Mouse (Mus musculus): ENCODE results near the gene Ccdc106. TPM values are rescaled to one million over a fixed set of nuclear protein-coding genes. Genes with fewer than 3 reads are reported as not detected.
"Not testable (repeated sequence)": the region's sequence is repeated elsewhere in the genome, so short reads cannot be mapped to it uniquely, and the experiment has no call there.

The Ccdc106 gene
- polyA plus RNA-seq, 1 experiment from 2014 or later: 0.40 TPM

DNA sequence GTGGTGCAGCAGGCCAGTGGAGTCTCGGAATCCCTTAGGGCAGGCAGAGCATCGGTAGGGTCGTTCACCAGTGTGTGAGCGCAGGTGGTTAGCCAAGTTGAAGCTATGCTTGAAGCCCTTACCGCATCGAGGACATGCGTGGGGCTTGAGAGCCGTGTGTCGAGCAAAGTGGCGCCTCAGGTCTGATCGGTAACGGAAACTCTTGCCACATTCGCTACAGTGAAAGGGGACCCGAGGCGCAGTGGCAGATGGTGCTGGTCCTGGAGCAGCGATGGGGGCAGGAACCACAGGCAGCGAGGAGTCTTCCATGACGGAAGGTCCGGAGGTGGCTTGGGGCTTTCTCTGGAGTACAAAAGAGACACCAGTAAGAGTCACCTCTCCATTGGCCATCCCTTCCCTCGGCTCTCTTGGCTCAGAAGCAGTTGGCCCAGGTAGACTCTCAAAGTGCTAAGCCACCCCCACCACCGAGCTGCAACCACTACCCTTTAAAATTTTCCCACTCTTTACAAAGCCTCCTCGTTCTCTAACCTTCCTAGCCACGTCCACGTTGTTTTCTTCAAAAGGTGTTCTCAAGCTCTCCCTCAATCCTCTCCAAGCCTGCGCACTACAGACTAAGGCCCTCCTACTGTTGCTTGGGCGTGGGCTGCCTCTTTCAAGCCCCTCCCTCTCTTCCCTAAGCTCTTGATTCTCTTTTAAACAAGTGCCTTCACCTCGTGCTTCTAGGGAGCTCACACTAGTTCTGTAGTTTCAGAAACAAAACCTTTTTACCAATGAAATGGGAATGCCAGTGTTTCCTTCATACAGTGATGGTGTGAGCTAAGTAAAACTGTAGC lies 7.5 kb upstream of the Ccdc106 start:
- ATAC-seq (ENCODE audit: low read depth): no peak
- Histone ChIP-seq H3K9me3 (replicated peaks; ENCODE audit: control insufficient read depth, low read length) (no peaks in the 10 kb centered on the region), H3K27ac (ENCODE audit: low read length) (peak overlapping the region; percentile 55; the same call in 1 of the 2 replicates), H3K27me3 (ENCODE audit: control insufficient read depth, insufficient read depth, low read depth, low read length) (no peaks in the 10 kb centered on the region), H3K36me3 (ENCODE audit: control insufficient read depth, insufficient read depth) (peaks cover 58% of the 10 kb centered on the region), H3K4me1 (ENCODE audit: control insufficient read depth, low read depth, low read length) (peaks cover 17% of the 10 kb centered on the region), H3K4me3 (ENCODE audit: low read depth, low read length) (peak overlapping the region; percentile 14; the same call in 1 of the 2 replicates), H3K9ac (ENCODE audit: low read depth, low read length) (no peak overlapping the region), H3K4me2 (ENCODE audit: low read depth, low read length) (peak overlapping the region; percentile 31; the same call in 1 of the 2 replicates)
- 80% methylated on average over 27 of the region's 27 CpGs for WGBS (ENCODE audit: insufficient replicate concordance)

DNA sequence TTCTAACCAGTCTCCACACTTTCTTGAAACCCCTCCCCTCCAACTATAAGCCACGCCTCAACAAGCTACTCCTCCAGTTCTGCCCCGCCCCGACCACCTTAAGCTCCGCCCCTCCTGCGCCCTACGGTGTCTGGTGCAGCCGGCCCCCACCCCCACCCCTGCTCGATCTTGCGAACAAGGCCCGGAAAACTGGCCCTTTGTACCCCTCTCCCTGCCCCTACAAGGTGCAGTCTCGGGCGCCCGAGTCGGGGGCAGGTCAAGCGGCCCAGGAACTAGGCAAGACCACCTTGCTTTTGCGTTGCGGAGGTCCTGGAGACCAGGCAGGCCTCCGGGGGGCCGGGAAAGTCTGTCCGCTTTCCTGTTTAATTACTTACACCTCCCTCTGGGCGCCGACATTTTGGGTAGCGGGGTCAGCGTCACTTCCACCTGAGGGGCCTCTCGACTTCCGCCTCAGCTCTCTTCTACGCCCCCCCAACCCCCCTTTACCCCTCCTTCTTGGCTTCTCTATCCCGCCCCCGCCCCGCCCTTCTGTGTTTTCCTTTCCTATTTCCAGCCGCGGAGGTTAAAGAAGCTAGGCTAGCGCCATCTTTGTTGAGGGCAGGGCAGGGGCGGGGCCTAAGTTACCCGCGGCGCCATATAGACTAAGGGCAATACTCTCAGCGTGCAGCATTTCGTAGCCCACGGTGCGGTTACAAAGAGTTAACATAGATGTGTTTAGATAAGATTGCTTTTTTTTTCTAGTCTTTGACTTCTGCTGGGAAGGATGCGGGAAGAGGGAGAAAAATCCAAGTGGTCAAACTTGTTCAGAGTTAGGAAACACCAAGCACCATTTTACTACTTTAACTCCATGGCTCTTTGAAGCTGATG lies 5.9 kb upstream of the Ccdc106 start, which contains the start of the genes Zfp524 and Fiz1:
Zfp524 (plus strand) TSS at position 165 of the 867 bp plus-strand sequence.
Fiz1 (minus strand) TSS at position 447 of the 867 bp plus-strand sequence.
- under 1% methylated on average over 42 of the region's 42 CpGs for WGBS (ENCODE audit: insufficient replicate concordance)
- H3K9me3 ChIP-seq (replicated peaks; ENCODE audit: control insufficient read depth, low read length): no peaks in the 10 kb centered on the region
- H3K9ac ChIP-seq (ENCODE audit: low read depth, low read length): peak within 1 kb of the TSS; percentile 88
- no peaks in the 10 kb centered on the region for H3K27me3 ChIP-seq (ENCODE audit: control insufficient read depth, insufficient read depth, low read depth, low read length)
- H3K27ac ChIP-seq (ENCODE audit: low read length): peak within 1 kb of the TSS; percentile 98
- peaks cover 43% of the 10 kb centered on the region for H3K36me3 ChIP-seq (ENCODE audit: control insufficient read depth, insufficient read depth)
- peak; percentile 79 for ATAC-seq (ENCODE audit: low read depth)
- H3K4me1 ChIP-seq (ENCODE audit: control insufficient read depth, low read depth, low read length): peaks cover 20% of the 10 kb centered on the region
- peak within 1 kb of the TSS; percentile 81 for H3K4me3 ChIP-seq (ENCODE audit: low read depth, low read length)
- H3K4me2 ChIP-seq (ENCODE audit: low read depth, low read length): peak within 1 kb of the TSS; percentile 90

DNA sequence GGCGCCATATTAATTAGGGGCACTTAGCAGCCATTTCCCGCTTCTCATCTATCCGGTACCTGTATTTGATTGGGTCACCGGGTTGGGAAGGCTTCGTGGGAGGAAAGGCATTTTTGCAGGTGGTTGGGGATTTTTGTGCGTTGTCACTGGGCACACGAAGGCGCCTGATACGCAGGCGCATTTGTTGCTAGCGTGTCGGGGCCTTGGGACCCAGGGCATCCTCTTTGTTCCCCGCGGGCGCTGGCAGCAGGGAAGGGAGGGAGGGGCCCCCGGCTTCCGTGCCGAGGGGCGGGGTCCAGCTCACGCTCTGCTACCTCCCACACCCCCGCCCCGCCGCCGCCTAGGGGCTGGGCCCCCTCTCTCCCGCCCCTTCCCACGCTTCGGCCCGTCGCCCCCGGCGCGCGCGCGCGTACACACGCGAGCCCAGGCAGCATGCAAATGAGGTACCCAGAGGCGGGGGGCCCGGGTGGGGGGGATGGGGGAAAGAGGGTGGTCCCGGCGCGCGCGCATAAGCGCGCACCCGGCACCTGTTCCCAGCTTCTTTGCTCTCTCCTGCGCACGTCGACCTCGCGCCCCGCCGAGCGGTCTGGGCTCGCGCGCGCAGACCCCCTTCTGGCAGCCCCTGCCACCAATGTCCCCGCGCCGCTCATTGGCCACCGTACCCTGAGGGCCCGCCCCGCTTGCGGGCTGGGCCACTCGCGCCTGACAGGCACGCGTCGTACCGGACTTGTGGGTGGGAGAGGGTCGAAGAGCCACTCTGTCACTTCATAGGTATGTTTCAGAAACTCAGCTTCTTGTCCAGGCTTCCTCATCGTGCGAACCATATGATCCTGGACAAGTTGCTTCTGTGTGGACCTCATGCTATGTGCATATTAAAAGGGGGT lies 5.0 kb upstream of the Ccdc106 start, which contains the start of gene Gm44973:
Gm44973 (plus strand) TSS at position 379 of the 884 bp plus-strand sequence.
- ATAC-seq (ENCODE audit: low read depth): peak; percentile 76
- no peaks in the 10 kb centered on the region for H3K27me3 ChIP-seq (ENCODE audit: control insufficient read depth, insufficient read depth, low read depth, low read length)
- under 1% methylated on average over 59 of the region's 76 CpGs for WGBS (ENCODE audit: insufficient replicate concordance)

DNA sequence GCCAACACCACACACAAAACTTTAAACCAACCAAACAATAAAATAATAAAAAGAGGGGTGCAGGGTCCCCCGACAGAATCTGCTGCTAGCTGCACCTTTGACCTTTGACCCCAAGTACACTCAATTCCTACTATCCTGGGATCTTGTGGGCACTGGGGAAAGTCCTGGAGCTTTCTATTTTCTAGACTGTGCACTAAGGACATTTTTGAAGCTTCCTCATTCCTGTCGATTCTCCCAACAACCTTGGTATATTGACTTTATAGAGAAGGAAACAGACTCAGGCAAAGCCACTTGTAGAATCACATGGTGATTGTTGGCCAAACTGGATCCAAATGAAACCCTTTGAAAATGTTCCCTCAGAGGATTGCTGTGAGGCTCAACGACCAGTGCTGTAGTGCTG lies 4.3 kb upstream of the Ccdc106 start:
- Histone ChIP-seq H3K4me2 (ENCODE audit: low read depth, low read length) (peak overlapping the region; percentile 90), H3K9me3 (replicated peaks; ENCODE audit: control insufficient read depth, low read length) (no peaks in the 10 kb centered on the region), H3K9ac (ENCODE audit: low read depth, low read length) (peak overlapping the region; percentile 88), H3K27me3 (ENCODE audit: control insufficient read depth, insufficient read depth, low read depth, low read length) (no peaks in the 10 kb centered on the region), H3K4me1 (ENCODE audit: control insufficient read depth, low read depth, low read length) (peaks cover 29% of the 10 kb centered on the region), H3K27ac (ENCODE audit: low read length) (peak overlapping the region; percentile 98), H3K4me3 (ENCODE audit: low read depth, low read length) (peak overlapping the region; percentile 81), H3K36me3 (ENCODE audit: control insufficient read depth, insufficient read depth) (peaks cover 29% of the 10 kb centered on the region)
- WGBS (ENCODE audit: insufficient replicate concordance): 28% methylated on average over 3 of the region's 3 CpGs
- no peak for ATAC-seq (ENCODE audit: low read depth)

More for the DNA sequence above, 5.0 kb upstream of the Ccdc106 start, which contains the start of gene Gm44973:
- Histone ChIP-seq H3K4me1 (ENCODE audit: control insufficient read depth, low read depth, low read length) (peaks cover 25% of the 10 kb centered on the region), H3K9ac (ENCODE audit: low read depth, low read length) (peak within 1 kb of the TSS; percentile 88), H3K4me2 (ENCODE audit: low read depth, low read length) (peak within 1 kb of the TSS; percentile 90), H3K36me3 (ENCODE audit: control insufficient read depth, insufficient read depth) (peaks cover 36% of the 10 kb centered on the region), H3K4me3 (ENCODE audit: low read depth, low read length) (peak within 1 kb of the TSS; percentile 81), H3K27ac (ENCODE audit: low read length) (peak within 1 kb of the TSS; percentile 98), H3K9me3 (replicated peaks; ENCODE audit: control insufficient read depth, low read length) (no peaks in the 10 kb centered on the region)

DNA sequence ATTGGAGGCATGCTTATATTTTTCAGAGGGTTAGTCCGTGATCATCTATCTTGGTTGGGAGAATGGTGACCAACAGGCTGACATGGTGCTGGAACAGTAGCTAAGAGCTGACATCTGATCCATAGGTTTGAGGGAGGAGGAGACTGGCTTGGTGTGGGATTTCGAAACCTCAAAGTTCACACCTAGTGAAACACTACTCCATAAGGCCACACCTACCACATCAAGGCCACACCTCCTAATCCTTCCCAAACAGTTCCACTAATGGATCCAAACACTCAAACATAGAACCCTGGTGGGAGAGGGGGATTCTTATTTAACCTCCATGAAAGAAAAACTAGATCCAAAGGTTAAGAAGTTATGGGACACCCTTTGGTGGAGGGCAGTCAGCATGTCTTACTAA lies 3.4 kb upstream of the Ccdc106 start:
- no peaks in the 10 kb centered on the region for H3K9me3 ChIP-seq (replicated peaks; ENCODE audit: control insufficient read depth, low read length)
- 94% methylated on average over 2 of the region's 2 CpGs for WGBS (ENCODE audit: insufficient replicate concordance)
- H3K4me3 ChIP-seq (ENCODE audit: low read depth, low read length): no peak overlapping the region
- ATAC-seq (ENCODE audit: low read depth): no peak
- H3K27ac ChIP-seq (ENCODE audit: low read length): no peak overlapping the region
- H3K4me2 ChIP-seq (ENCODE audit: low read depth, low read length): no peak overlapping the region
- peaks cover 21% of the 10 kb centered on the region for H3K36me3 ChIP-seq (ENCODE audit: control insufficient read depth, insufficient read depth)
- H3K9ac ChIP-seq (ENCODE audit: low read depth, low read length): no peak overlapping the region
- no peaks in the 10 kb centered on the region for H3K27me3 ChIP-seq (ENCODE audit: control insufficient read depth, insufficient read depth, low read depth, low read length)
- H3K4me1 ChIP-seq (ENCODE audit: control insufficient read depth, low read depth, low read length): peaks cover 35% of the 10 kb centered on the region

DNA sequence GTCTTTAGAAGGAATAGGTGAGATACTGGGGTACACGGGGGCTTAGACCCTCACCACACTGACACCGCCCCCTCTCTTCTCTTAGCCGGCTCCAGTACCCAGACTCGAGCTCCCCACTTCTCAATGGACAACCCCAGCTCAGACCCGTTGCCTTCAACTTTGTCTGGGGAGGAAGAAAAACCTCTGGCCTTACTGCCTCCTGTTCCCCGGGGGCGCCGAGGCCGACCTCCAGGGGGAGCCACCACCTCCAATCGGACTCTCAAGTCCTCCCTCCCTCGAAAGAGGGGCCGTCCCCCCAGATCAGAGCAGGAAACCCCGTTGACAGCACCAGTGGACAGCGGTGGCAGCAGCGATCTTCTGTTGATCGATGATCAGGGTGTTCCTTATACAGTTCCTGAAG lies 3.0 kb upstream of the Ccdc106 start:
- no peaks in the 10 kb centered on the region for H3K27me3 ChIP-seq (ENCODE audit: control insufficient read depth, insufficient read depth, low read depth, low read length)
- H3K27ac ChIP-seq (ENCODE audit: low read length): no peak overlapping the region
- no peaks in the 10 kb centered on the region for H3K9me3 ChIP-seq (replicated peaks; ENCODE audit: control insufficient read depth, low read length)
- no peak for ATAC-seq (ENCODE audit: low read depth)
- peaks cover 19% of the 10 kb centered on the region for H3K36me3 ChIP-seq (ENCODE audit: control insufficient read depth, insufficient read depth)
- peaks cover 37% of the 10 kb centered on the region for H3K4me1 ChIP-seq (ENCODE audit: control insufficient read depth, low read depth, low read length)
- no peak overlapping the region for H3K9ac ChIP-seq (ENCODE audit: low read depth, low read length)
- WGBS (ENCODE audit: insufficient replicate concordance): 80% methylated on average over 16 of the region's 16 CpGs
- H3K4me2 ChIP-seq (ENCODE audit: low read depth, low read length): no peak overlapping the region
- H3K4me3 ChIP-seq (ENCODE audit: low read depth, low read length): no peak overlapping the region

DNA sequence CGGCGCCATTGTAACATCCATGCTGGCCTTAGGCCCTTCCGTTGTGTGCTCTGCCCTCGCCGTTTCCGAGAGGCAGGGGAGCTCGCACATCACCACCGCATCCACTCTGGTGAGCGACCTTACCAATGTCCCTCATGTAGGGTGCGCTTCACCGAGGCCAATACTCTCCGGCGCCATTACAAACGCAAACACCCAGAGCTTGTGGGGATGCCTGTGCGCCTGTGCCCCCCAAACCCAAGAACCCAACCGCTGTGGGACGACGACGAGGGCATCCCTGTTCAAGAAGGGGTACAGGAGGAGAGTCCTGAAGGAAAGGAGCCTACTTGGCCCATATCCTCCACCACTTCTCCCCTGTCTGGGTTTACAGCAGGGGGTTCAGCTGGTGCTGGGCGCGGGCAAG lies 2.4 kb upstream of the Ccdc106 start:
- Histone ChIP-seq H3K27ac (ENCODE audit: low read length) (no peak overlapping the region), H3K4me2 (ENCODE audit: low read depth, low read length) (no peak overlapping the region), H3K27me3 (ENCODE audit: control insufficient read depth, insufficient read depth, low read depth, low read length) (no peaks in the 10 kb centered on the region), H3K4me1 (ENCODE audit: control insufficient read depth, low read depth, low read length) (peaks cover 38% of the 10 kb centered on the region), H3K4me3 (ENCODE audit: low read depth, low read length) (no peak overlapping the region), H3K9ac (ENCODE audit: low read depth, low read length) (no peak overlapping the region), H3K9me3 (replicated peaks; ENCODE audit: control insufficient read depth, low read length) (no peaks in the 10 kb centered on the region), H3K36me3 (ENCODE audit: control insufficient read depth, insufficient read depth) (peaks cover 13% of the 10 kb centered on the region)
- ATAC-seq (ENCODE audit: low read depth): no peak
- 90% methylated on average over 21 of the region's 21 CpGs for WGBS (ENCODE audit: insufficient replicate concordance)

DNA sequence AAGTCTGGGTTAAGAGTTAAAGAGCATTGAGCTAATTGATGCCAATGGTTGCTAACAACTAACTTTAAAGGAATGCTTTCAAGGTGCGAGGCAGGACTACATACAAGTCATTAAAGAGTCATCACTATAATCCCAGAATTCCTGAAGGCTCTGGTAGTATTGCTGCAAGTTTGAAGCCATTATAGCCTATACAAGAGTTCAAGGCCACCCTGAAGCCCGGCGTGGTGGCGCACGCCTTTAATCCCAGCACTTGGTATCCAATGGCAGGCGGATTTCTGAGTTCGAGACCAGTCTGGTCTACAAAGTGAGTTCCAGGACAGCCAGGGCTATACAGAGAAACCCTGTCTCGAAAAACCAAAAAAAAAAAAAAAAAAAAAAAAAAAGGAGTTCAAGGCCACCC lies 777 bp upstream of the Ccdc106 start:
- not testable (repeated sequence) for H3K27me3 ChIP-seq (ENCODE audit: control insufficient read depth, insufficient read depth, low read depth, low read length); ATAC-seq (ENCODE audit: low read depth); H3K9me3 ChIP-seq (replicated peaks; ENCODE audit: control insufficient read depth, low read length)
- Histone ChIP-seq H3K9ac (ENCODE audit: low read depth, low read length) (peak overlapping the region; percentile 96), H3K27ac (ENCODE audit: low read length) (peak overlapping the region; percentile 96), H3K4me3 (ENCODE audit: low read depth, low read length) (peak overlapping the region; percentile 87), H3K36me3 (ENCODE audit: control insufficient read depth, insufficient read depth) (peaks cover 13% of the 10 kb centered on the region), H3K4me1 (ENCODE audit: control insufficient read depth, low read depth, low read length) (peaks cover 30% of the 10 kb centered on the region), H3K4me2 (ENCODE audit: low read depth, low read length) (peak overlapping the region; percentile 78)
- 26% methylated on average over 8 of the region's 8 CpGs for WGBS (ENCODE audit: insufficient replicate concordance)
